Mouse (Mus musculus) liver, embryonic 14.5 days (tissue): ENCODE measurements at regions not wholly inside any gene's neighbourhood (a gene's known extent, or its start where the extent isn't known, plus 50 kb on each side); places are given as distances from the start of the nearest gene placed in this dataset.

Source experiments
- ATAC-seq: fragments of 200-750 bp; cut with Nextera tagmentation; 2 replicates; pipeline ENCODE4 v1.8.0; 2017; ENCODE audit warnings: moderate number of reproducible peaks, mild to moderate bottlenecking, moderate library complexity; ENCODE audit not compliant: insufficient read depth
- DNase-seq, 3 experiments: peaks; one replicate each; pipeline ENCODE4 v3.0.0-alpha.2; 2012 to 2013; ENCODE audit warnings: low read depth in 3 of 3, low spot score in 3 of 3
- H3K27ac ChIP-seq: fragments of 300-500 bp; sonication (generic); 2 replicates; pipeline ENCODE4 v1.5.1; 2014; ENCODE audit warnings: moderate library complexity, mild to moderate bottlenecking, control low read depth, inconsistent platforms
- H3K27me3 ChIP-seq: fragments of 300-500 bp; sonication (generic); 2 replicates; pipeline ENCODE4 v1.6.1; 2014; ENCODE audit warnings: mild to moderate bottlenecking, low read length, moderate library complexity; ENCODE audit not compliant: control insufficient read depth, insufficient read depth
- H3K36me3 ChIP-seq: fragments of 300-500 bp; sonication (generic); replicated peaks from 2 replicates; pipeline ENCODE4 v1.6.1; 2014; ENCODE audit warnings: low read depth; ENCODE audit not compliant: control insufficient read depth, insufficient read depth
- H3K4me1 ChIP-seq, 2 experiments: fragments of 200-500 bp in 1 of 2; fragments of 300-500 bp in 1 of 2; sonication (generic) in 1 of 2; replicated peaks; 2 replicates each; pipeline ENCODE4 v1.6.1; 2012 to 2014; ENCODE audit warnings: antibody characterized with exemption in 1 of 2, inconsistent platforms in 1 of 2, low read length in 1 of 2; ENCODE audit not compliant: control insufficient read depth in 2 of 2, insufficient read depth in 2 of 2
- H3K4me2 ChIP-seq: fragments of 300-500 bp; sonication (generic); 2 replicates; pipeline ENCODE4 v1.6.1; 2014; ENCODE audit warnings: low read depth, mild to moderate bottlenecking, control low read depth, moderate library complexity
- H3K4me3 ChIP-seq, 2 experiments: fragments of 200-500 bp in 1 of 2; fragments of 300-500 bp in 1 of 2; sonication (generic) in 1 of 2; 2 replicates each; pipeline ENCODE4 v1.5.1; 2012 to 2014; ENCODE audit warnings: low read depth in 2 of 2, low read length in 2 of 2, mild to moderate bottlenecking in 2 of 2, control low read depth in 1 of 2, inconsistent platforms in 1 of 2, moderate library complexity in 1 of 2; ENCODE audit not compliant: insufficient read depth in 1 of 2
- H3K9ac ChIP-seq: fragments of 300-500 bp; sonication (generic); replicated peaks from 2 replicates; pipeline ENCODE4 v1.6.1; 2014; ENCODE audit warnings: mild to moderate bottlenecking, control low read depth, moderate library complexity
- H3K9me3 ChIP-seq: fragments of 300-500 bp; sonication (generic); 2 replicates; pipeline ENCODE4 v1.6.1; 2016; ENCODE audit warnings: low read length, mixed read lengths; ENCODE audit not compliant: control insufficient read depth
- CTCF ChIP-seq: IDR thresholded peaks from 2 replicates; pipeline ENCODE4 v1.5.1; 2016; ENCODE audit warnings: antibody characterized with exemption, low read depth, control low read depth
- EP300 ChIP-seq: IDR thresholded peaks from 2 replicates; pipeline ENCODE4 v1.6.1; 2016; ENCODE audit warnings: antibody characterized with exemption, low read depth

DNA sequence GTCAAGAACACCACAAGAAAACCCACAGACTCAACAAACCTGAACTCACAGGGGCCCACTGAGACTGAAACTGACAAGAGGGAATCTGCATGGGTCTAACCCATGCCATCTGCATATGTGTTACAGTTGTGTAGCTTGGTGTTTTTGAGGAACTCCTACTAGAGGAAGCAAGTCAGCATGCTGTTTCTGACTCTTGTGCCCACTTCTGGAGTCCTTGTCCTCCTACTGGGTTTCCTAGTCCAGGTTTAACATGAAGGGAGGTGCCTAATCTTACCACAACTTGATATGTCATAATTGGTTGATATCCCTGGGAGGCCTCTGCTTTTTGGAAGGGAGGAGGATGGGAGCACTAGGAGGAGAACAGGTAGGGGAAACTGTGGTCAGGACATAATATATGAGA is 50.2 kb upstream of the Sp4 start:
- ATAC-seq, result no peak
- no peaks in the 10 kb centered on the region for H3K27me3 ChIP-seq
- no peak for DNase-seq

More for the DNA sequence above, 50.2 kb upstream of the Sp4 start:
- Histone ChIP-seq H3K4me2 (no peak overlapping the region), H3K27ac (no peak overlapping the region), H3K9me3 (no peaks in the 10 kb centered on the region), H3K36me3 (no peaks in the 10 kb centered on the region), H3K4me3 (no peak overlapping the region), H3K4me1 (no peaks in the 10 kb centered on the region; a peak in 1 of 4 replicates), H3K9ac (no peak overlapping the region)
- TF ChIP-seq CTCF (no peak), EP300 (no peak)
